Mouse (Mus musculus): ENCODE results near the gene Furin. TPM values are rescaled to one million over a fixed set of nuclear protein-coding genes. Genes with fewer than 3 reads are reported as not detected.
A peak's percentile ranks its signal among the peaks of the same experiment; 100 is the strongest.

Gene Furin
- total RNA-seq, 2 experiments from 2014 or later = 39.4 to 40.6 TPM

GRCm38 (mm10) chr7:80443124-80443523 lies 37.9 kb upstream of the Furin start:
- no peak for TF ChIP-seq CTCF (conservative IDR thresholded peaks at IDR 0.05)
- H3K27ac ChIP-seq = no peak overlapping the region
- H3K4me3 ChIP-seq = no peak overlapping the region
- DNase-seq (ENCODE audit: low spot score in 2 of 2) = no peak

GRCm38 (mm10) chr7:80441986-80442904 lies 37.0 kb upstream of the Furin start:
- no peak for TF ChIP-seq CTCF (conservative IDR thresholded peaks at IDR 0.05)
- H3K27ac ChIP-seq = no peak overlapping the region
- peak in 1 of 2 experiments; percentile 25 for DNase-seq (ENCODE audit: low spot score in 2 of 2)
- no peak overlapping the region for H3K4me3 ChIP-seq

- no peak for TF ChIP-seq CTCF (conservative IDR thresholded peaks at IDR 0.05)
- DNase-seq (ENCODE audit: low spot score in 2 of 2) = no peak
- H3K27ac ChIP-seq = no peak overlapping the region
- H3K4me3 ChIP-seq = no peak overlapping the region
These were observed 35.4 kb upstream of the Furin start for GRCm38 (mm10) chr7:80440685-80441084.

- DNase-seq (ENCODE audit: low spot score in 2 of 2) = peak in 1 of 2 experiments; percentile 32
These were observed 34.7 kb upstream of the Furin start for GRCm38 (mm10) chr7:80439789-80440488.

GRCm38 (mm10) chr7:80439032-80439760 lies 34.0 kb upstream of the Furin start:
- no peak for DNase-seq (ENCODE audit: low spot score in 2 of 2)
- no peak overlapping the region for H3K4me3 ChIP-seq
- no peak overlapping the region for H3K27ac ChIP-seq
- no peak for TF ChIP-seq CTCF (conservative IDR thresholded peaks at IDR 0.05)

More at GRCm38 (mm10) chr7:80439789-80440488, 34.7 kb upstream of the Furin start:
- no peak for TF ChIP-seq CTCF (conservative IDR thresholded peaks at IDR 0.05)
- no peak overlapping the region for H3K4me3 ChIP-seq
- H3K27ac ChIP-seq = no peak overlapping the region

- no peak for DNase-seq (ENCODE audit: low spot score in 2 of 2)
- Histone ChIP-seq H3K27ac (no peak overlapping the region), H3K4me3 (no peak overlapping the region)
- no peak for TF ChIP-seq CTCF (conservative IDR thresholded peaks at IDR 0.05)
These were observed 31.3 kb upstream of the Furin start for GRCm38 (mm10) chr7:80436571-80436970.

- no peak overlapping the region for H3K4me3 ChIP-seq
- H3K27ac ChIP-seq = no peak overlapping the region
- no peak for DNase-seq (ENCODE audit: low spot score in 2 of 2)
- no peak for TF ChIP-seq CTCF (conservative IDR thresholded peaks at IDR 0.05)
These were observed 30.4 kb upstream of the Furin start for GRCm38 (mm10) chr7:80435594-80435993.

- no peak for TF ChIP-seq CTCF (conservative IDR thresholded peaks at IDR 0.05)
- H3K27ac ChIP-seq = no peak overlapping the region
- H3K4me3 ChIP-seq = no peak overlapping the region
- DNase-seq (ENCODE audit: low spot score in 2 of 2) = no peak
These were observed 24.4 kb upstream of the Furin start for GRCm38 (mm10) chr7:80429661-80430060.

- Histone ChIP-seq H3K27ac (no peak overlapping the region), H3K4me3 (no peak overlapping the region)
- no peak for TF ChIP-seq CTCF (conservative IDR thresholded peaks at IDR 0.05)
- no peak for DNase-seq (ENCODE audit: low spot score in 2 of 2)
These were observed 22.5 kb upstream of the Furin start for GRCm38 (mm10) chr7:80427730-80428129.

GRCm38 (mm10) chr7:80426363-80426762 lies 21.1 kb upstream of the Furin start:
- no peak for DNase-seq (ENCODE audit: low spot score in 2 of 2)
- no peak for TF ChIP-seq CTCF (conservative IDR thresholded peaks at IDR 0.05)
- H3K4me3 ChIP-seq = no peak overlapping the region

GRCm38 (mm10) chr7:80424722-80425121 lies 19.5 kb upstream of the Furin start:
- TF ChIP-seq CTCF (conservative IDR thresholded peaks at IDR 0.05) = peak; percentile 45
- H3K27ac ChIP-seq = no peak overlapping the region
- no peak overlapping the region for H3K4me3 ChIP-seq
- no peak for DNase-seq (ENCODE audit: low spot score in 2 of 2)

More at GRCm38 (mm10) chr7:80426363-80426762, 21.1 kb upstream of the Furin start:
- H3K27ac ChIP-seq = no peak overlapping the region

GRCm38 (mm10) chr7:80422759-80423480 lies 17.7 kb upstream of the Furin start:
- peak; percentile 53 to 58 for DNase-seq (ENCODE audit: low spot score in 2 of 2)
- no peak overlapping the region for H3K27ac ChIP-seq
- TF ChIP-seq CTCF (conservative IDR thresholded peaks at IDR 0.05) = peak; percentile 35
- H3K4me3 ChIP-seq = peak overlapping the region; percentile 32

Data from layer of hippocampus, adult 2 months (tissue).